Mouse (Mus musculus): ENCODE measurements around the gene Hic2. TPM values are rescaled to one million over a fixed set of nuclear protein-coding genes. Genes with fewer than 3 reads are reported as not detected.

Gene Hic2
- total RNA-seq, 2 experiments from 2014 or later: 1.8 to 2.3 TPM

DNA sequence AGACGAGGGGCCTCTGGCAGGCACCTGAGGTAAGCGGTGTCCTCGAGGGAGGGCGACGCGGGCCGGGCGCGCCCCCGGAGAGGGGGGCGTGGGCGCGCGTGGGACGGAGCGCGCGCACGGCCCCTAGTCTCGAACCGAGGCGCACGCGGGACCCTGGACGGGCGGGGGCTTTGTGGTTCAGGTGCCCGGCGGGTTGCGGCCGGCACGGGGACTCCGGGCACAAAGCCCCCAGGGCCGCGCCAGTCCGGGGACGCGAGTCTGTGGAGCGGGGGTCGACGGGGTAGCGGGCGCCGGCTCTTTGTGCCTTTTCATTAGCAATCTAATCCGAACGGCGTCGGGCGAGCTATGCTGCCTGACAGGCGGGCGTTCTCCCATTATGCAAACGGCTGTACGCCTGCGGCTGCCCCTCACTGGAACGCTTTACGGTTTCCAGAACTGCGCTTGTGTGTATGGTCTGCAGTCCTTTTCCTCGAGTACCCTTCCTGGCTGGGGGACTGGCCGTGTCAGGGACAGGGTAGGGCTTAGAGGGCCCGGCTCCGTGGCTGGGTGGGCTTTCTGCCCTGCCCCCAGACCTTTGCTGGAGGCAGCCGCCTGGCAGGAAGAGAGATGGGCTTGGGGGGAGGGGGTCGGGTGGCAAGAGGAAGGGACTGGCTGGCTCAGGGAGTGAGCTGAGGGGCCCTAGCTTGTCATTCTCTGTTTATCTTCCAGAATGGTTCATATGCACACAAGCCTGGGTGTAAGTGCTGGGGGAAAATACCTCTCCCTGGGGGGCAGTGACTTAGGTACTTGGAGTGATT lies 528 bp downstream of the Hic2 start:
- peak; percentile 30 for ATAC-seq (replicated peaks; ENCODE audit: poor library complexity)

DNA sequence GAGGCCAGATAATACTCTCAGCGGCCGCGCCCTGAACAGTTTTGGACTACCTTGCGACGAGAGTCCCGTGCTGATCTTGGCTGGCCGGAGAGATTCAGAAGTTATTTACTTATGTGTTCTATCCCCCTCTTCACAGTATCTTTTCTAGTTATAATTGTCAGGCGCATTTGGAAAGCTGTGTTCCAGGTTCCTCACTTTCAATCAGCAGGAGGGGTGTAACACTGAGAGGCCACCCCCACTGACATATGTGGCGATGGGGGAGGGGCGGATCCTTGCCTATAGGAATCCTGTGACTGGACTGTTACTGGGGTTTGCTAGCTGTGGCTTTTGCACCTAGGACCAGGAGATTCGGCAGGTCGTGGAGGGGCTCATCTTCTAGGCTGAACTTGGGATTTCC lies 1.1 kb downstream of the Hic2 start:
- no peak for ATAC-seq (replicated peaks; ENCODE audit: poor library complexity)

DNA sequence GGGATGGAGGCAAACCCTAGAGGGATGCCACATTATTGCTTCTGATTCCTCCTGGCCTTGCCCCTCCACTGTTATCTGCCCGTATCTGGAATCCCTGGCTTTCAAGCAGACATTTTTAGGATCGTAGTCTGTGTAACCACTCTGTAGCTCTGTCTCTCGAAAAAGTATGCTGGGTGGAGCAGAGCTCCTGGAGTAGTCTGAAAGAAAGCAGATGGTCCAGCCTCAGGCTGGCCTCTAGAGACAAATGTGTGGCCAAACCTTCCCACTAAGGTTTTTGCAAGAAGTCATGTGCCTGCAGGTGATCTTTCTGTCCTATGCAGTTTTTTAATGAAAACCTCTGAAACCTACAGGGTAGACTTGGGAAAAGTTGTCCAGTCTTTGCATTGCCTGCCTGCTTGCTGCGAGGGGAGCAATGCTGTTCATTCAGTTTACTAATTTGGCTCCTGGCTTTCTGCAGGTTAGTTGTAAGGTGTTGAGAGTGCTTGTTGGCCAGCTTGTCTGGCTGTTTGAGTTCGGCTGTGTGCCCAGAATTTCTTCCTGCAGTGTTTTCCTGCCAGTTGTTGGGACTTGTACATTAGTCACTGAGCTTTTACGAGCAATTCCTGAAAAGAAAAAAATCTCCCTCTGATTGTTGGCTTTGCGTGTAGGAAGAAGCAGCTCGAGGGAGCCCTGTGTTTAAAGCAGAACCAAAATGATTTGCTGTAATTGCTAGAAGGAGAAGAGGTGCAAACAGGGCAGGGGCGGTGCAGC lies 1.7 kb downstream of the Hic2 start:
- no peak for ATAC-seq (replicated peaks; ENCODE audit: poor library complexity)

- ATAC-seq (replicated peaks; ENCODE audit: poor library complexity): peak; percentile 70
Observed at GRCm38 (mm10) chr16:17237634-17238033, 4.3 kb downstream of the Hic2 start.

- ATAC-seq (replicated peaks; ENCODE audit: poor library complexity): peak; percentile 16; the same call in 1 of the 2 replicates
Observed at GRCm38 (mm10) chr16:17239409-17239808, 6.0 kb downstream of the Hic2 start.

GRCm38 (mm10) chr16:17243731-17244130 lies 10.4 kb downstream of the Hic2 start:
- no peak for ATAC-seq (replicated peaks; ENCODE audit: poor library complexity)

GRCm38 (mm10) chr16:17244996-17245395 lies 11.6 kb downstream of the Hic2 start:
- no peak for ATAC-seq (replicated peaks; ENCODE audit: poor library complexity)

- no peak for ATAC-seq (replicated peaks; ENCODE audit: poor library complexity)
Observed at GRCm38 (mm10) chr16:17247727-17248126, 14.4 kb downstream of the Hic2 start.

GRCm38 (mm10) chr16:17249135-17249534 lies 15.8 kb downstream of the Hic2 start:
- peak; percentile 73 for ATAC-seq (replicated peaks; ENCODE audit: poor library complexity)

DNA sequence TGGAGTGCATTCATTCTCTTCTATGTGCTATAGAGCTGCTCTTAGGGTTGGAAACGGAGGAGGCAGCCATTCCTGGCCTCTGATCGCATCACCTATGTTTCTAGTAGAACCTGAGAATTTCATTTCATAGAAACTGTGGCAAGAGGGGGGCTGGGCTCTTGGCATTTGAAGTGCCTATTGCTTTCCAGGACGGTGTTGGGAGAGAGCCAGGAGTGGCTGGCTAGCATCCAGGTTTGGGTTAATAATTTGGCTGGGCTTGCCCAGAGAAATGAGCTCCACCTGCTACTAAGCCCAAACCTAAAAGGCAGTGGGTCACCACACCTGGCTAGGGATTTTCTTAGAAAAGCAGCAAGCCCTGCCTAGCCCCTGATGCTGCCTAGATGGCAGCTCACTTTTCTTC lies 18.2 kb downstream of the Hic2 start:
- ATAC-seq (replicated peaks; ENCODE audit: poor library complexity): peak; percentile 10

- ATAC-seq (replicated peaks; ENCODE audit: poor library complexity): peak; percentile 67
Observed at GRCm38 (mm10) chr16:17252086-17252726, 18.8 kb downstream of the Hic2 start.

GRCm38 (mm10) chr16:17252841-17253240 lies 19.5 kb downstream of the Hic2 start:
- no peak for ATAC-seq (replicated peaks; ENCODE audit: poor library complexity)

DNA sequence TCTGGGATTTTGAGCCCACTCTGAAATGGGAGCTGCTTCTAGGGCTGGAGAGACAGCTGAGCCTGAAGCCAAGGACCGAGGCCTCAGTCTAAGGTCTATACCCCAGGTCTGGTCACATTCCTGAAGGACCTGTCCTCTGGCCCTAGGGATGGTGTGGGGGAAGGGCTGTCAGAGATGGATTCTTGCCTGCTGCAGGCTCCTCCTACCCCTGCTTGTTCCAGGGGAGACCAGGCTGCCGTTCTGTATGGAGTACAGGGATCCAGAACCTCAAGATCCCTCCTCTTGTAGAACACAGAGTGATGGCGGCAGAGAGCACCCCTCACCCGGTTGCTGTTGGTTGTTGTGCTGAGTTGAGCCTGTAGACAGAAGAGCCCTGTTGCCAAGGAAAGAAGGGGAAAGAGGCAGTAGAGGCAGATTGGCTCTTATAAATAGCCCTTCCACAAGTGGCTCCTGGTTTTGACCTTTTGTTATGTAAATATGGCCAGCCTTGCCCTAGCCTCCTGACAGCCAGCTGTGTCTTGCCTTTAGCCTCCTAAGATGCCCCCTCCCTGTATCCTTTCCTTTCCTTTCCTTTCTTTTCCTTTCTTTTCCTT lies 20.7 kb downstream of the Hic2 start:
- no peak for ATAC-seq (replicated peaks; ENCODE audit: poor library complexity)

GRCm38 (mm10) chr16:17255270-17255669 lies 21.9 kb downstream of the Hic2 start:
- no peak for ATAC-seq (replicated peaks; ENCODE audit: poor library complexity)

- peak; percentile 48 for ATAC-seq (replicated peaks; ENCODE audit: poor library complexity)
Observed at GRCm38 (mm10) chr16:17257359-17257821, 24.0 kb downstream of the Hic2 start.

DNA sequence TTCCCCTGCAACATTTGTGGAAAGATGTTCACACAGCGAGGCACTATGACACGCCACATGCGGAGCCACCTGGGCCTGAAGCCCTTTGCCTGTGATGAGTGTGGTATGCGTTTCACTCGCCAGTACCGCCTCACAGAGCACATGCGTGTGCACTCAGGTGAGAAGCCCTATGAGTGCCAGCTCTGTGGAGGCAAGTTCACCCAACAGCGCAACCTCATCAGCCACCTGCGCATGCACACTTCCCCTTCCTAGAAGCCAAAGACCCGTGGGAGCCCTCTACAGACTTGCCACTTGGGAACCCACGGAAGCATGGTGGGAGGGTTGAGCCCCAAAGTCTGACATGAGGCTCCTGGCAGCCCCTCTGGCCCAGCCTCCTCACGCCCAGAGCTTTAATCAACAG lies 25.5 kb downstream of the Hic2 start:
- no peak for ATAC-seq (replicated peaks; ENCODE audit: poor library complexity)

DNA sequence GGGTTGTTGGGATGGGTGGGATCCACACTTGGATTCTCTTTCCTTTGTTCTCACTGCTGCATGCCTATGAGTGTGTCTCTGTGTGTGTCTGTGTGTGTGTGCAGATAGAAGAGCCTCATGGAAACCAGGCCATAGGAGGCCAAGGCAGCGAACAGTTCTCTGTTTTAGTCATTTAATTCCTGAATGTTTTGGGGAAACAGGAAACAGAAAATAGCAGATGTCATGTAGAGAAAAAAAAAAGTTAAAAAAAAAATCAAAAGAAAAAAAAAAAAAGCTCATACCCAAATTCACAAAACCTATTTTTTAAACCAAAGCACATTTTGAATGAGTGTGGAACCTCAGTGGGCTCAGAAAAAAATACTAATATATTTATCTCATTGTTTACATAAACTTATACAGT lies 28.0 kb downstream of the Hic2 start:
- ATAC-seq (replicated peaks; ENCODE audit: poor library complexity): no peak

DNA sequence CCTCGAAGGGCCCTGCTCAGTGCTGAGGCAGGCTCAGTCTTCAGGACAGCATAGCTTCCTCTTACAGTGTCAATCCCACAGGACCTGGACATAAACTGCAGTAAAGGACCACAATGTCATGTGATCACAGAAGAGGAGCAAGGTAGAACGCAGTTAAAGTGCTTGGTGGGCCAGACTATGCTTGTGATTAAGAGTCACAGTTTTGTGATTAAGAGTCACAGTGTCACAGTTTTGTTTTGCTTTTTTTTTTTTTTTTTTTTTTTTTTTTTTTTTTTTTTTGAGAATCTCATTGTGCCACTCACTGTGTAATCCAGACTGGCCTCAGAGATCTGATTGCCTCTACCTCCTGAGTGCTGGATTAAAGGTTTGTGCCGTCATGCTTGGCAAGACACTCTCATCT lies 32.7 kb downstream of the Hic2 start:
- no peak for ATAC-seq (replicated peaks; ENCODE audit: poor library complexity)

DNA sequence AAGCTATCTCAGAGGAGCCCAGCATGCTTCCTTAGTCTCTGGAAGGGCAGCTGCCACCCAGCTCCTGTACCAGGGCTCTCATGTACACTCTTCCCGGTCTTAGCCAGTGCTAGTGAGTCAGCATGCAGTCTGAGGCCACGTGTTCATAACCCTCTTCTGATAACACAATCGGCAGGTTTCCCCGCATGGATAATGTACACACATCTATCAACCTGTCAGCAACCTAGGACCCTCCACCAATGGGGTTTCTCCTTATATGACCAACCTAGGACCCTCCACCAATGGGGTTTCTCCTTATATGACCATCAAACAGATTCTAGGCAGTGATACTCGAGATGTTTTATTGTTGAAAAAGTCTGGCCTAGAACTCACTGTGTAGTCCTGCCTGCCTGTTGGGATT lies 34.6 kb downstream of the Hic2 start:
- peak; percentile 33 for ATAC-seq (replicated peaks; ENCODE audit: poor library complexity)

- peak; percentile 71 for ATAC-seq (replicated peaks; ENCODE audit: poor library complexity)
Observed at GRCm38 (mm10) chr16:17269872-17270271, 36.5 kb downstream of the Hic2 start.

GRCm38 (mm10) chr16:17271124-17271523 lies 37.8 kb downstream of the Hic2 start:
- peak; percentile 56; the same call in 1 of the 2 replicates for ATAC-seq (replicated peaks; ENCODE audit: poor library complexity)
